Mouse (Mus musculus) limb, embryonic 14.5 days (tissue): ENCODE data around the gene Nat8l. TPM values are rescaled to one million over a fixed set of nuclear protein-coding genes. Genes with fewer than 3 reads are reported as not detected.

Source experiments
- ATAC-seq: fragments of 200-750 bp; cut with Nextera tagmentation; 2 replicates; pipeline ENCODE4 v1.8.0; 2017; ENCODE audit warnings: low read depth, moderate number of reproducible peaks, moderate TSS enrichment; ENCODE audit not compliant: low FRiP score
- DNase-seq: peaks from one replicate; pipeline ENCODE4 v3.0.0-alpha.2; 2015; ENCODE audit warnings: low spot score
- H3K27ac ChIP-seq: fragments of 300-500 bp; sonication (generic); replicated peaks from 2 replicates; pipeline ENCODE4 v1.5.1; 2014; ENCODE audit warnings: low read depth, mild to moderate bottlenecking, low read length, moderate library complexity, mixed read lengths
- H3K27me3 ChIP-seq: fragments of 300-500 bp; sonication (generic); 2 replicates; pipeline ENCODE4 v1.6.1; 2014; ENCODE audit warnings: low read length, mixed read lengths; ENCODE audit not compliant: control insufficient read depth, insufficient read depth
- H3K36me3 ChIP-seq: fragments of 300-500 bp; sonication (generic); 2 replicates; pipeline ENCODE4 v1.6.1; 2014; ENCODE audit warnings: mild to moderate bottlenecking, low read length, moderate library complexity, mixed read lengths; ENCODE audit not compliant: control insufficient read depth, insufficient read depth
- H3K4me1 ChIP-seq: fragments of 300-500 bp; sonication (generic); 2 replicates; pipeline ENCODE4 v1.6.1; 2014; ENCODE audit warnings: antibody characterized with exemption, low read length, mixed read lengths; ENCODE audit not compliant: control insufficient read depth, insufficient read depth
- H3K4me2 ChIP-seq: fragments of 300-500 bp; sonication (generic); replicated peaks from 2 replicates; pipeline ENCODE4 v1.6.1; 2014; ENCODE audit warnings: low read depth, mild to moderate bottlenecking, low read length, moderate library complexity; ENCODE audit not compliant: severe bottlenecking
- H3K4me3 ChIP-seq: fragments of 300-500 bp; sonication (generic); replicated peaks from 2 replicates; pipeline ENCODE4 v1.5.1; 2014; ENCODE audit warnings: low read length
- H3K9ac ChIP-seq: fragments of 300-500 bp; sonication (generic); 2 replicates; pipeline ENCODE4 v1.6.1; 2014; ENCODE audit warnings: mild to moderate bottlenecking, low read depth, low read length, moderate library complexity; ENCODE audit not compliant: severe bottlenecking
- H3K9me3 ChIP-seq: fragments of 300-500 bp; sonication (generic); 2 replicates; pipeline ENCODE4 v1.6.1; 2016; ENCODE audit warnings: low read length; ENCODE audit not compliant: control insufficient read depth
- POLR2A ChIP-seq: fragments of 200-500 bp; IDR thresholded peaks from 2 replicates; pipeline ENCODE4 v1.8.0; 2012; ENCODE audit warnings: inconsistent platforms, mild to moderate bottlenecking, moderate library complexity, borderline replicate concordance; ENCODE audit not compliant: insufficient read depth, insufficient read length; ENCODE audit errors: extremely low read depth
- WGBS: fragments of 180-500 bp; shearing (Covaris S2); extraction: QIAGEN DNeasy Blood & Tissue Kit; methylation state at CpG from one replicate; pipeline ENCODE4 v1.1.7; 2014; 5-methylcytosine and 5-hydroxymethylcytosine counted together
- polyA plus RNA-seq, 2 experiments: library from polyadenylated mRNA; depleted of rRNA in 1 of 2; stranded (reverse) in 1 of 2; unstranded in 1 of 2; fragments of >200 nt; fragmentation: Nextera tagmentation in 1 of 2; extraction: Ambion mirVana in 1 of 2; gene quantifications; 2 replicates each; pipeline versions ENCODE4 v1.2.1 to v1.2.3; 2012 to 2014

The Nat8l gene
- polyA plus RNA-seq, 2 experiments, result 0.28 to 1.1 TPM

- Histone ChIP-seq H3K36me3 (no peaks in the 10 kb centered on the region), H3K9me3 (peaks cover 14% of the 10 kb centered on the region), H3K4me3 (no peak overlapping the region), H3K4me2 (no peak overlapping the region), H3K9ac (no peak overlapping the region), H3K4me1 (no peaks in the 10 kb centered on the region), H3K27me3 (no peaks in the 10 kb centered on the region), H3K27ac (no peak overlapping the region)
- DNase-seq (no peak), ATAC-seq (no peak)
- 49% methylated on average over 4 of the region's 4 CpGs for WGBS
- no peak for TF ChIP-seq POLR2A
Observed at GRCm38 (mm10) chr5:33955868-33956267, 39.9 kb upstream of the Nat8l start.

- ATAC-seq (no peak), DNase-seq (no peak)
- no peaks in the 10 kb centered on the region for H3K36me3 ChIP-seq
- H3K9me3 ChIP-seq, result peaks cover 5% of the 10 kb centered on the region; the same call in 1 of the 2 replicates
- no peak for TF ChIP-seq POLR2A
- H3K4me2 ChIP-seq, result no peak overlapping the region
- 89% methylated on average over 4 of the region's 4 CpGs for WGBS
- H3K27ac ChIP-seq, result no peak overlapping the region
- H3K4me3 ChIP-seq, result no peak overlapping the region
- no peak overlapping the region for H3K9ac ChIP-seq
- no peaks in the 10 kb centered on the region for H3K4me1 ChIP-seq
- no peaks in the 10 kb centered on the region for H3K27me3 ChIP-seq
Observed at GRCm38 (mm10) chr5:33959382-33959781, 36.4 kb upstream of the Nat8l start.

- 55% methylated on average over 2 of the region's 2 CpGs for WGBS
Observed at GRCm38 (mm10) chr5:33974736-33975135, 21.0 kb upstream of the Nat8l start.

GRCm38 (mm10) chr5:33976267-33976666 lies 19.5 kb upstream of the Nat8l start:
- H3K27me3 ChIP-seq, result no peaks in the 10 kb centered on the region
- no peaks in the 10 kb centered on the region for H3K9me3 ChIP-seq
- no peak for TF ChIP-seq POLR2A
- H3K4me2 ChIP-seq, result no peak overlapping the region
- H3K4me3 ChIP-seq, result no peak overlapping the region
- H3K4me1 ChIP-seq, result no peaks in the 10 kb centered on the region
- H3K36me3 ChIP-seq, result no peaks in the 10 kb centered on the region
- no peak for DNase-seq
- no peak overlapping the region for H3K9ac ChIP-seq
- 45% methylated on average over 3 of the region's 3 CpGs for WGBS
- no peak overlapping the region for H3K27ac ChIP-seq
- no peak for ATAC-seq

More at GRCm38 (mm10) chr5:33974736-33975135, 21.0 kb upstream of the Nat8l start:
- no peak for TF ChIP-seq POLR2A
- Histone ChIP-seq H3K9me3 (no peaks in the 10 kb centered on the region), H3K27ac (no peak overlapping the region), H3K27me3 (no peaks in the 10 kb centered on the region), H3K36me3 (no peaks in the 10 kb centered on the region), H3K9ac (no peak overlapping the region), H3K4me3 (no peak overlapping the region), H3K4me2 (no peak overlapping the region), H3K4me1 (no peaks in the 10 kb centered on the region)
- ATAC-seq, result no peak
- DNase-seq, result no peak

- no peak for TF ChIP-seq POLR2A
- no peaks in the 10 kb centered on the region for H3K9me3 ChIP-seq
- H3K9ac ChIP-seq, result peak overlapping the region; percentile 71
- peak overlapping the region; percentile 93 for H3K4me2 ChIP-seq
- 4% methylated on average over 24 of the region's 26 CpGs for WGBS
- peak overlapping the region; percentile 92 for H3K4me3 ChIP-seq
- H3K36me3 ChIP-seq, result peaks cover 10% of the 10 kb centered on the region
- ATAC-seq (peak; percentile 31), DNase-seq (no peak)
- H3K4me1 ChIP-seq, result peaks cover 12% of the 10 kb centered on the region
- H3K27me3 ChIP-seq, result no peaks in the 10 kb centered on the region
- H3K27ac ChIP-seq, result peak overlapping the region; percentile 71
Observed at GRCm38 (mm10) chr5:33982731-33983259, 13.0 kb upstream of the Nat8l start.
